Mouse (Mus musculus) myocyte (in vitro differentiated cells): ENCODE data around the gene Sephs2. TPM values are rescaled to one million over a fixed set of nuclear protein-coding genes. Genes with fewer than 3 reads are reported as not detected.

Experiments used
- H3K27me3 ChIP-seq: one replicate; pipeline ENCODE4 v1.6.1; 2011; ENCODE audit not compliant: control insufficient read depth, insufficient read depth, insufficient read length
- H3K36me3 ChIP-seq: one replicate; pipeline ENCODE4 v1.6.1; 2011; ENCODE audit not compliant: control insufficient read depth, insufficient read depth
- H3K4me2 ChIP-seq: one replicate; pipeline ENCODE4 v1.6.1; 2011; ENCODE audit warnings: low read depth, control low read depth
- H3K4me3 ChIP-seq: one replicate; pipeline ENCODE4 v1.5.1; 2011; ENCODE audit warnings: mild to moderate bottlenecking, control low read depth, moderate library complexity
- H3K79me2 ChIP-seq: one replicate; pipeline ENCODE4 v1.6.1; 2011; ENCODE audit not compliant: control insufficient read depth, insufficient read depth
- H3ac ChIP-seq: one replicate; pipeline ENCODE4 v1.6.1; 2011; ENCODE audit not compliant: control insufficient read depth, insufficient read length
- CEBPB ChIP-seq: IDR thresholded peaks from 2 replicates; pipeline ENCODE4 v1.6.1; 2011; ENCODE audit warnings: mild to moderate bottlenecking, moderate library complexity; ENCODE audit not compliant: poor library complexity, insufficient read depth, severe bottlenecking
- E2F4 ChIP-seq: IDR thresholded peaks from one replicate; pipeline ENCODE4 v1.6.1; 2011; ENCODE audit warnings: mild to moderate bottlenecking, control low read depth, moderate library complexity; ENCODE audit not compliant: insufficient read depth
- MAX ChIP-seq: IDR thresholded peaks from one replicate; pipeline ENCODE4 v1.6.1; 2011; ENCODE audit warnings: low read depth, mild to moderate bottlenecking, control low read depth
- MYOD1 ChIP-seq, 3 experiments: IDR thresholded peaks; one replicate each; pipeline ENCODE4 v1.6.1; 2011; ENCODE audit warnings: control low read depth in 2 of 3, low read depth in 2 of 3, mild to moderate bottlenecking in 2 of 3, moderate library complexity in 1 of 3; ENCODE audit not compliant: insufficient read length in 2 of 3, control insufficient read depth in 1 of 3
- MYOG ChIP-seq, 3 experiments: IDR thresholded peaks; one replicate each; pipeline ENCODE4 v1.6.1; 2011; ENCODE audit warnings: control low read depth in 2 of 3, low read depth in 2 of 3, mild to moderate bottlenecking in 2 of 3; ENCODE audit not compliant: insufficient read length in 2 of 3, control insufficient read depth in 1 of 3, insufficient read depth in 1 of 3
- POLR2A ChIP-seq: IDR thresholded peaks from one replicate; pipeline ENCODE4 v1.6.1; 2011; ENCODE audit warnings: low read depth, mild to moderate bottlenecking, control low read depth, moderate library complexity; ENCODE audit not compliant: insufficient read length
- POLR2AphosphoS2 ChIP-seq: IDR thresholded peaks from one replicate; pipeline ENCODE4 v1.6.1; 2011; ENCODE audit warnings: low read depth, control low read depth; ENCODE audit not compliant: insufficient read length
- REST ChIP-seq: IDR thresholded peaks from one replicate; pipeline ENCODE4 v1.6.1; 2011; ENCODE audit warnings: mild to moderate bottlenecking, control low read depth, moderate library complexity; ENCODE audit not compliant: insufficient read depth, insufficient read length
- SRF ChIP-seq: IDR thresholded peaks from one replicate; pipeline ENCODE4 v1.6.1; 2011; ENCODE audit warnings: low read depth; ENCODE audit not compliant: control insufficient read depth, insufficient read length
- TCF12 ChIP-seq: IDR thresholded peaks from one replicate; pipeline ENCODE4 v1.6.1; 2011; ENCODE audit warnings: mild to moderate bottlenecking, control low read depth; ENCODE audit not compliant: poor library complexity, insufficient read depth, severe bottlenecking
- TCF3 ChIP-seq: IDR thresholded peaks from one replicate; pipeline ENCODE4 v1.6.1; 2011; ENCODE audit warnings: low read depth, control low read depth; ENCODE audit not compliant: insufficient read length
- USF1 ChIP-seq: IDR thresholded peaks from one replicate; pipeline ENCODE4 v1.6.1; 2011; ENCODE audit warnings: low read depth, mild to moderate bottlenecking, control low read depth, moderate library complexity
- polyA plus RNA-seq: library from polyadenylated mRNA; unstranded; fragments of >200 nt; fragmentation: generic; extraction: Trizol; gene quantifications from one replicate; pipeline ENCODE4 v1.2.1, GENCODE M21; 2012; ENCODE audit warnings: missing spikeins

The Sephs2 gene
- polyA plus RNA-seq, 1 experiment = 17.2 TPM

DNA sequence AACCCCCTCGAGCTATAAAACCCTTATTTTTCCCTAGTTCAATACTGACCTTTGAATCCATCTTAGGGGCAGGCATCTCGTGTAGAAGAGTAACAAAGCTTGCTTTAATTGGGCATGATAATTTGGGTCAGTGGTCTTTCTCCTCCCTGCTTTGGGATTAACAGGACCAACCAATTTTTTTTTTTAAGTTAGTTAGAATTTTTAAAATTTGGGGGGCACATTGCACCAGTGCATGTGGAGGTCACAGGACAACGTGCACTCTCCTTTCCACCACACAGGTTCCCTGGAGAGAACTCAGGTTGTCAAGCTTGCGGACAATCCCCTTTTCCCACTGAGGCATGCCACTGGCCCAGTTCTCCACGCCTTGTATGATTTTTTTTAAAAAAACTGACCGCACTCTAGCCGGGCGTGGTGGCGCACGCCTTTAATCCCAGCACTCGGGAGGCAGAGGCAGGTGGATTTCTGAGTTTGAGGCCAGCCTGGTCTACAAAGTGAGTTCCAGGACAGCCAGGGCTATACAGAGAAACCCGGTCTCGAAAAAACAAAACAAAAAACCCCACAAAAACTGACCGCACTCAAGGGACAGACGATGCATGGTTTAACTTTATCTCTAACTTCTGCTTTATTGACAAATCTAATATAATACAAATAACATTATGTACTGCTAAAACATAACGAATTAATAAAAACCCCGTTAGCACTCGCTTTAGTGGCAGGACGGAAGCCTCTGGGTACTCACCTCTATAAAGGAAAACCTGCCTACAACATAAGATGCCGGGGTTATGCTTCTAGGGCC, 41.8 kb downstream of the Sephs2 start:
- peak overlapping the region; percentile 91 for H3K4me3 ChIP-seq
- no peak for TF ChIP-seq MYOD1 (IDR thresholded peaks at IDR 0.05; ENCODE audit: control insufficient read depth in 1 of 3, insufficient read length in 2 of 3, low read depth in 2 of 3)
- TF ChIP-seq POLR2AphosphoS2 = no peak
- no peak for TF ChIP-seq POLR2A
- no peak for TF ChIP-seq E2F4
- TF ChIP-seq MYOG (IDR thresholded peaks at IDR 0.05; ENCODE audit: control insufficient read depth in 1 of 3, insufficient read depth in 1 of 3, insufficient read length in 2 of 3, low read depth in 2 of 3) = no peak
- no peak for TF ChIP-seq MAX
- TF ChIP-seq CEBPB = no peak
- no peak for TF ChIP-seq TCF3
- no peak for TF ChIP-seq USF1
- no peak for TF ChIP-seq REST
- TF ChIP-seq TCF12 = no peak
- TF ChIP-seq SRF = no peak
- peak overlapping the region; percentile 93 for H3K4me2 ChIP-seq
- peaks cover 7% of the 10 kb centered on the region for H3K36me3 ChIP-seq
- peak overlapping the region; percentile 32 for H3ac ChIP-seq
- H3K27me3 ChIP-seq = no peaks in the 10 kb centered on the region
- peaks cover 49% of the 10 kb centered on the region for H3K79me2 ChIP-seq

DNA sequence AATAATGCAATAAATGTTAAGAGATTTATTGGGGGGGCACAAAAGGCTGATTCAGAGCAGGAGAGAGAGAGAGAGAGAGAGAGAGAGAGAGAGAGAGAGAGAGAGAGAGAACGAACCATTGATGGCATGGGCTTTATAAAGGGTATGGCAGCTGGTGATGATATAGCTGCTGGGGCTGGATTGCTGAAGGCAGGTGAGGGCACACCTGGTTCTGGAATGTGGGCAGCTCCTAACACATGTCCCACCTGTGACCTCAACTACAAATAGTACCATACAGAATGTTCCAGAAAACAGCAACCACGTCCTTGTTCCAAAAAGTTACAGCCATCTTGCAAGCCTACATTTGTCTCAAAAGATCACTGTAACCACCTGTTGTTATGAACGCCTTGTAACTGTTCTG, 42.5 kb downstream of the Sephs2 start:
- Histone ChIP-seq H3K4me2 (peak overlapping the region; percentile 93), H3ac (no peak overlapping the region), H3K4me3 (peak overlapping the region; percentile 91), H3K36me3 (peaks cover 4% of the 10 kb centered on the region), H3K27me3 (no peaks in the 10 kb centered on the region), H3K79me2 (peaks cover 49% of the 10 kb centered on the region)
- TF ChIP-seq POLR2AphosphoS2 (no peak), TCF12 (no peak), USF1 (no peak), MAX (no peak), MYOG (IDR thresholded peaks at IDR 0.05; ENCODE audit: control insufficient read depth in 1 of 3, insufficient read depth in 1 of 3, insufficient read length in 2 of 3, low read depth in 2 of 3) (peak in 2 of 3 experiments; percentile 23 to 75), REST (no peak), MYOD1 (IDR thresholded peaks at IDR 0.05; ENCODE audit: control insufficient read depth in 1 of 3, insufficient read length in 2 of 3, low read depth in 2 of 3) (peak in 1 of 3 experiments; percentile 67), POLR2A (no peak), TCF3 (peak; percentile 37), E2F4 (no peak), SRF (no peak), CEBPB (no peak)

DNA sequence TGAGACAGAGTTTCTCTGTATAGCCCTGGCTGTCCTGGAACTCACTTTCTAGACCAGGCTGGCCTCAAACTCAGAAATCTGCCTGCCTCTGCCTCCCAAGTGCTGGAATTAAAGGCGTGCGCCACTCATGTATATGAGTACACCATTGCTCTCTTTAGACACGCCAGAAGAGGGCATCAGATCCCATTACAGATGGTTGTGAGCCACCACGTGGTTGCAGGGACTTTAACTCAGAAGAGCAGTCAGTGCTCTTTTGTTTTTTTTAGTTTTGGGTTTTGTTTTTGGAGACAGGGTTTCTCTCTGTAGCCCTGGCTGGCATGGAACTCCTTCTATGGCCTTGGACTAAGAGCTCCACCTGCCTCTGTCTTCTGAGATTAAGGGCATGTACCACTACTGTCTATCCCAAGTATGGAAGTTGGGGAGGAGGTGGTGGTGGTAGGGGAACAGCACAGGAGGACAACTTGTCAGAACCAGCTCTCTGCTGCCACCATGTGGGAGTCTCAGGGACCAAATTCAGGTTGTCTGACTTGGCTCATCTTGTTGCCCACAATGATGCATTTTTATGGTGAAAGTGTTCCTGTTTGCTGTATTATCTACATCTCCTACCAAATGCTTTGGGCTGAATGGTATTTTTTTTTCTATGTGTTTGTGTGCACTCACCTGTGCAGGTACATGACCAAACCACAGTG, 45.1 kb downstream of the Sephs2 start:
- no peak overlapping the region for H3K4me3 ChIP-seq
- no peak for TF ChIP-seq CEBPB
- TF ChIP-seq USF1 = peak; percentile 55
- no peak for TF ChIP-seq SRF
- peak; percentile 72 for TF ChIP-seq POLR2AphosphoS2
- no peak for TF ChIP-seq MYOD1 (IDR thresholded peaks at IDR 0.05; ENCODE audit: control insufficient read depth in 1 of 3, insufficient read length in 2 of 3, low read depth in 2 of 3)
- no peak for TF ChIP-seq TCF12
- no peak for TF ChIP-seq REST
- no peak for TF ChIP-seq POLR2A
- no peak for TF ChIP-seq E2F4

DNA sequence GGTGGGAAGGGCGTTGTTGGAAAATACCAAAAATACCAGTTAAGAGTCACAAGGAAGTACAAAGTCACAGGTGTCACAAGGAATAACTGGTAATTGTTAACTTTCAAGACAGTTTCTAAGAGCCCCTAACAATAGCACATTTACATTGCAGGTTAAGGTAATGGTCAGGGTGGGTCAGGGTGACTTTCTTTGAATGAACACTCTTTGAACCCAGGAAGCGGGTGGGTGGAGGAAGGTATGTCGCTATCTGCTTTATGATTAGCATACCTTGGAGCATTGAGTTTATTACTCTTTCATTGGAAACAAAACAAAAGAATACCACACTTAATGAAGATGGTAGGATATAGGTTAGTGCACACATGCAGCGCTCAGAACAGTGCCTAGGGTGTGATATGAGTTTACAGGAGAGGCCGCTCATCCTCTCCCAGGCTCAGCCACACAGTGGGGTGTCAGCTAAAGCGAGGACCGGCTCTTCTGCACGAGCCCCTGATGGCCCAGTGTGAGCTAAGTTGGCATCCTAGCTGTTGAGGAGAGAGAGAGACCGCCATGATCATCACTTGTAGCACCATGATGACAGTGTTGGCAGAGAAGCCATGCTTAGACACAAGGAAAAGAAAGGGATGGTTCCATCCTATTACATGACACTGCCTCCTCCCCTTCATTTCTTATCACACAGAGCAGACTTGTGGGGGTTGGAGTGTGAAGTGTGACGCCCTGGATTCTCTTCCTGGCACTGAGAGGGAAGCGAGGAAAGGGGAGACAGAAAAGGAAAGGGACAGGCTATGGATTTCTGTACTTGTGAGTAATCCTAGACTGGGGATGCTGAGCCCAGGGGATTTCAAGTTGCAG, 48.5 kb downstream of the Sephs2 start:
- no peaks in the 10 kb centered on the region for H3K27me3 ChIP-seq
- TF ChIP-seq SRF = no peak
- TF ChIP-seq REST = no peak
- no peak for TF ChIP-seq MYOG (IDR thresholded peaks at IDR 0.05; ENCODE audit: control insufficient read depth in 1 of 3, insufficient read depth in 1 of 3, insufficient read length in 2 of 3, low read depth in 2 of 3)
- no peak overlapping the region for H3ac ChIP-seq
- peaks cover 4% of the 10 kb centered on the region for H3K36me3 ChIP-seq
- H3K79me2 ChIP-seq = peaks cover 1% of the 10 kb centered on the region
- no peak overlapping the region for H3K4me2 ChIP-seq
- no peak overlapping the region for H3K4me3 ChIP-seq

More for the DNA sequence above, 45.1 kb downstream of the Sephs2 start:
- H3K27me3 ChIP-seq = no peaks in the 10 kb centered on the region
- peaks cover 4% of the 10 kb centered on the region for H3K36me3 ChIP-seq
- H3K79me2 ChIP-seq = peaks cover 31% of the 10 kb centered on the region
- H3ac ChIP-seq = no peak overlapping the region
- no peak overlapping the region for H3K4me2 ChIP-seq
